Mouse (Mus musculus): ENCODE measurements around the gene Ppef2.

Gene Ppef2

DNA sequence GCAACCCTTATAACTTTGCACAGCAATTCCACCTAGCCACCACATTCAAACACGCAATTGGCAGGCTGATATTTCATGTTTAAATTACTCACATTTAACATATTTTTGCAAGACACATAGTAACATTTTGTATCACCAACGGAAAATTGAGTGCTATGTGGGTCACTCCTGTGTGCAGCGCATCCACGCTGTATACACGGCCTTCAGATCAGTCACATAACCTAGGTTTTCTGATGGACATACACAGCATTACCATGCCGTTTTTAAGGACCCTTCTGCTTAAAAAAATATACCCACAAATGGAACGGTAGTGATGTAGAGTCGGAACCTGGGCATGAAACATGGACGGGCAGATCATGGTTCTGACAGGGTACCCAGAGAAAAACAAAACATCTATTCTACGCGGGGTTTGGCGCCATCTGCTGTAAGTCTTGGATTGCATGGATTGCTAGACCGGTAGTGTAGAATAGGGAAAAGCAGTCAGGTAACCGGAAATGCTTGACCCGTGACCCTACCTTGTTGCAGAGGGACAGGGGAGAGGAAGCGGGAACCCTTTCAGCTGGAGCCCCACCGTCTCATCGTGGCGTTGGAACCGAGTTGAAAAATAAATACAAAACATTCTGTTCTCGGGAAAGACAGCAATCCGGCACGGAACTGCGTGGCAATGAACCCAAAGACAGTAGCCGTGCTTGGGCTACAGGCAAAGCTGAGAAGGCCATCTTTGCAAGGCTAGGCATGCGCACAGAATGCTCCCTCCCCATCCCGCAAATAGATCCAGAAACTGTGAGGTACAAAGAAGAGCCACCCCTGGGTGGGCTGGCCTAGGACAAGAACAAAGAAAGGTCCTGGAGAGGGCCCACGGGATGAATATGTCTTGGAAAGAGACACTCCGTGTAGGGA, 16.5 kb downstream of the Ppef2 start:
- peak; percentile 41; the same call in 1 of the 2 replicates for ATAC-seq (ENCODE audit: insufficient number of reproducible peaks, low FRiP score, low TSS enrichment)

DNA sequence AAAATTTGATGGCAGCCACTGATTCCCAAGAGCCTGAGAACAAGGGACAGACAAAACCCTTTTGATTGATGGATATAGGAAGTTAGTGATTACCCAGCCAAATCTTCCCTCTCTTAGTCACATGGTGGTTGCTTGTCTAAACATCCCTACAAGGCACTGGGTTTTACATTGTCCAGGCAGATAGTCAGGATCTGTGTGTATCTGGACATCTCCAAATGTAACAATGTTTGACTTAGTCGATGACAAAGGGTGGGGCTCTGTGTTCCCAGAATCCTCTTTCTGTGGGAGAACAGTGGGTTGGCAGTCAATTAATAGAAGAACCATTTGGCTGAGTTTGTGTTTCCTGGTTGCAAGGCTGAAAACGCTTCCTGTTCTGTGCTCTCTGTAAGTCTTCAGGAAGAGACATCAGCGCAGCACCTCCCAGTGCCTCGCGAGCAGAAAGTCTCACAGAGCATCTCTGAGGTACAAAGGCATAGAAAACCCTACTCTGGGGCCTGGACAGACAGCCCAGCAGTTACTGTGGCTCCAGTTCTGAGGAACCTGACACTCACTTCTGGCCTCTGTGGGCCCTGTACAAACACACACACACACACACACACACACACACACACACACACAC, 21.0 kb downstream of the Ppef2 start:
- no peak for ATAC-seq (ENCODE audit: insufficient number of reproducible peaks, low FRiP score, low TSS enrichment)

DNA sequence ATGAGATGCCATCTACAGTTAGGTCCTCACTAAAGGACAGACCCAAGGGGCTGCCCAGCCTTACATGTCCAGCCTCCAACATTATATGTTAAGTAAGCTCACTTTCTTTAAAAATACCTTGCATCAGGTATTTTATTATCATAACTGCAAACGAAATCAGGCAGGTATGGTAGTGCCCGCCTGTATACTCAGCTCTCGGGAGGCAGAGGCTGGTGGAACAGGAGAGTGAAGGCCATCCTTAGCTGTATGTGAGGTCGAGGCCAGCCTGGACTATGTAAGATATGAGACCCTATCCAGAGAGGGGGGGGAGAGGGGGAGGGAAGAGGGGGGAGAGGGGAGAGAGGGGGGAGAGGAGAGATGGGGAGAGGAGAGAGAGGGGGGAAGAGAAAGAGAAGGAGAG, 22.7 kb downstream of the Ppef2 start:
- no peak for ATAC-seq (ENCODE audit: insufficient number of reproducible peaks, low FRiP score, low TSS enrichment)

DNA sequence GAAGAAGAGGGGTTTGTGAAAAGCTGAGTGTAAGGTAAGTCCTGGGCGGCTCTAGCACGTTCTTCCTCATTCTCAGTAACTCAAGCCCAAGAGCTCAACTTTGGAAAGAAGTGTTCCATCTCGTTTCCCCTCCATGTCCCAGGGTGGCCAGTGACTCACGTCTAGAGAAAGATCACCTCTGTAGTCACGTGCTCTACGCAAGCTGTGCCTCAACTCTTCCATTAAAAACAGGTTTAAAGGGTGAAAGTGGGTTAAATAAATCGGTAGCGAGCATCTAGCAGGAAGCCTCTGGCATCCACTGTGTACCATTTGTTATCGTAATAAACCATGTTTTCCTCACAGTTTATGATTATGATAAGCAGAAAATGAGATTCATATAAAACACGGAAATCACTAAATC, 24.2 kb downstream of the Ppef2 start:
- no peak for ATAC-seq (ENCODE audit: insufficient number of reproducible peaks, low FRiP score, low TSS enrichment)

DNA sequence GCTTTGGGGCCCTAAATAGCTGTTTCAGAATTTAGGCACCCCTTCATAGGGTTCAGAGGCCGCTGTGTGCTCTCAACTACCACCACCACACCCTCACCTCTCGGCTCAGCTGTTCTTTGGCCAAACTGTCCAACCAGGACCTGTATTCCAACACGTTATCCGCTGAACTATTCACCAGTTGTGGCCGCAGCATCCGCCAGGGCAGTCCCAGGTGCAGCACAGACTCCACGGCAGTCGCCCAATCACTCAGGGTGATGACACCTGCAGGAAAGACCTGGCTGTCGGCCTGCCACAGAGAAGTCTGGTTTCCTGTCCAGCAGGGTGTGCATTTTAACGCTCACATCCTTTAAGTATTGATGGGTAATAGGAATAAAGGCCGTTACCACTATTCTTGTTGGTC, 25.8 kb downstream of the Ppef2 start:
- ATAC-seq (ENCODE audit: insufficient number of reproducible peaks, low FRiP score, low TSS enrichment) = no peak

DNA sequence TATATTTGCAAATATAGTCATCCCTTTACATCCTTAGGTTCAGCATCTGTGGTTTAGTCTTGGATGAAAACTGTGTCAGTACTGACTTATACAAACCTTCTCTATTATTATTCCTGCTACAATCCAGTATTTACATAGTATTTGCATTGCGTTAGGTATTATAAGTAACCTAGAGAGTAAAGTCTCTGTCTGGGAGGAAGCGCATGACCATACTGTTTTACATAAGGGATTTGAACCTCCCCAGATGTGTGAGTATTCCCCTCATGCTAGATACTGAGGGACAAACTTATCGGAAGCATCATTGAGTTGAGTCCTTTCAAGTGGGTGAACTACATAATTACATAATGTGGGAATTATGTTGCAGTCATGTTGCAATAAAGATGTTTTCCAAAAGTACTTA, 26.6 kb downstream of the Ppef2 start:
- no peak for ATAC-seq (ENCODE audit: insufficient number of reproducible peaks, low FRiP score, low TSS enrichment)

DNA sequence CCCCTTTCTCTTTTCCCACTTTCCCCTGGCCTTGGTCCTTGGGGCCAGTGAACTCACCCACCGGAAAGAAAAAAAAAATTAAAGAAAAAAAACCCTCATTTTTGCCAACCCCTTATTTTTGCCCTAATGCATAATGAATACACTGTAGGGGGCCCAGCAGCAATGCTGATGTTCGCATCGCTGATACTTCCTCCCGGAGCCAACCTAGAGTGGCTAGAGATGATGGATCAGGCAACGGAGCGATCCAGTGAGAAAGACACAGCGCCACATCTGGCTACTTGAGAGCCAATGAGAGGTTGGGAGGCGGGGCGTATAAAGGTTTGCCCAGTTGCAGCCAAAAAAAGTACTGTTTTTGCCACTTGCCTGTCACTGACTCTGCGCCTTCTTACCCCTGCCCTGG, 27.3 kb downstream of the Ppef2 start:
- ATAC-seq (ENCODE audit: insufficient number of reproducible peaks, low FRiP score, low TSS enrichment) = no peak

DNA sequence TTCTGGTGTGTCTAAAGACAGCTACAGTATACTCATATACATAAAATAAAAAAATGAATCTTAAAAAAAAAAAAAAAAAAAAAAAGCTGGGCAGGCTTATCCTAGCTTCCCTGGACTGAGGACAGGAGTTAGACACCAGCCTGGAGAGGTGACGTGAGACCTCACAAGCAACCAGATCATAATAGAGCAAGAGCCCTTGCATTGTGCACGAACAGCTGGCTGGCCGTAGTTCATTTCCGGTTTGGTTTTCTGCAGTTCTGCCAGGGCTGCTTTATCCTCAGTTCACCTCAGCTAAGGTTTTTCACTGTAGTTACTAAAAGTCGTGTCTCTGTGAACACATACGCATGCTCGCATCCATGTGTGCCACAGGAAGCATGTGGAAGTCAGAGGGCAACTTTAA, 28.3 kb downstream of the Ppef2 start:
- no peak for ATAC-seq (ENCODE audit: insufficient number of reproducible peaks, low FRiP score, low TSS enrichment)

DNA sequence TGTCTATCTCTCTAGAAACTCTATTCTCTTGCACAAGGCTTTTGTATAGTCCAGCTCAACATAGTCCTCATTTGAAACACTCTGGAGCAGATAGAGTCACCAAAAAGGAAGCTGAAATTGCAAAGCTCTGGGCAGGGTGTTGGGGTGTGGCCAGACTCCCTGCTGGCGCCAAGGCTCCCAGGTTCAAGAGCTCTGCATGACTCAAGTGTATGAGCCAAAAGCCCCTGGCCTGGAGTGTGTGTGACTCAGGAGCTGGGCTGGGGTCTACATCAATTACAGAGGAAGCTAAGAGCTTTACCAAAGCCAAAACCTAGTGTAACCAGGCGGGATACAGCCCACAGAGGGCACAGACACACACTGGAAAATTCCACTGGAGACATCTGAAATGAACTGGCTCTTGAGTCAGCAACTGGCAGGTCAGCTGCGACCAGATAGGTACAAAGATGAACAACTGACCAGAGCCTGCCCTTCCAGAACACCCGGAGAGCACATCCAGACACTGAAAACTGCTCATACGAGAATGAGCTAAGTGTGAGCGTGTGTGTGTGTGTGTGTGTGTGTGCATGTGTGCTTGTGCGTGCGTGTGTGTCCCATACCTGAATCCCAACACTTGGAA, 35.7 kb downstream of the Ppef2 start:
- no peak for ATAC-seq (ENCODE audit: insufficient number of reproducible peaks, low FRiP score, low TSS enrichment)

DNA sequence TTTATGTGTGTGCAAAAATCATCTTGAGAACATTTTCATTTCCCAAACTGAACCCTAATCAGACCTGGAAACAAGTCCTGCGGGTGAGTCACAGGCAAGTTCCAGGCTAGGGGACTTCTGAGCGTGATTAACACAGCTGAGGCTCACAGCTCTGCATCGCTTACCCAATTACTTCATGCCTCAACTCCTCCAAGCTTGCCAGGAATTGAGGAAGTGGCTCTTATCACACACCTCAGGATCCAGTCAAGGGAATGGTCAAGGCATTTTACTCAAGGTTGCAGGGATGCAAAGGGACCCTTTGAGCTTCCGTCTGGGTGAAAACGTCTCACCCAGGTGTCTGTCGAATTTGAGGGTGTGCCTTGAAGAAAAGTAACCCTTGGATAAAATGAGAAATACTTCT, 36.3 kb downstream of the Ppef2 start:
- ATAC-seq (ENCODE audit: insufficient number of reproducible peaks, low FRiP score, low TSS enrichment) = no peak

DNA sequence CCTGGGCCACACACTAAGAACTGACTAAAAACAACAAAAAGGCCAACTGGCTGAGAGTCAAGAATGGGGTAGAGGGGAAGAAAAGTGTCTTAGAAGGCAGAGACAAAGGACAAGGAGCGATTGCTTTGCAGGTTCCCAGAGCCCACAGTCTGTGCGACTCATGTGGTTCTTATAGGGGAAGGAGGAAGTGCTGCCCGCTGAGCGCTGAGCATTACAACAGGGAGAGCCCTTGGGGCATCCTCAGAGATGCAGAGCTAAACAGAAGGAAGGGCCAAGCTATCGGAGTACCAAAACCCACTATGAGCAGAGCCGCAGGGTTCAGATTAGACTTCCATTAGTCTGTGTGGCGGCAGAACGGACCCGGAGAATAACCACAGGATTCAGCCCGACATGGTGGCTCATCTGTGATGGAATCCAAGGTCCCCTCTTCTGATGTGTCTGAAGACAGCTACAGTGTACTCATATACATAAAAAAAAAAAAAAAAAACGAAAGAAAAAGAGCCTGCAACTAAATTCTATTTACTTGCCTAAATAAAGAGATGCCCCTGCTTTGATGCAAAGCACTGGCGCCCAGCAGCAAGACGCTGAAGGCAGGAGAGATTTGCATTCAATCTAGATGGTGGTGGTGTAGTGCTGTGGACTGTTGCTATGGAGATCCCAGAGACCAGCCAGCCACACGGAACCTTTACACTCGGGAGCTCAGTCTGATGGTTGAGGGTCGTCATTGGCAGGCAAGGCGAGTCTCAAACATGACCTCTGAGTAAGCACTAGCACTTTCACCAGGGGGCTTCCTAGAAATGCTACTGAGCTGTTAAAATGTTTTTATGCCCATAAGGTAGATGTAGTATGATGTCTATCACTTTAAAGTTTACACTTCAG, 36.9 kb downstream of the Ppef2 start:
- ATAC-seq (ENCODE audit: insufficient number of reproducible peaks, low FRiP score, low TSS enrichment) = no peak

DNA sequence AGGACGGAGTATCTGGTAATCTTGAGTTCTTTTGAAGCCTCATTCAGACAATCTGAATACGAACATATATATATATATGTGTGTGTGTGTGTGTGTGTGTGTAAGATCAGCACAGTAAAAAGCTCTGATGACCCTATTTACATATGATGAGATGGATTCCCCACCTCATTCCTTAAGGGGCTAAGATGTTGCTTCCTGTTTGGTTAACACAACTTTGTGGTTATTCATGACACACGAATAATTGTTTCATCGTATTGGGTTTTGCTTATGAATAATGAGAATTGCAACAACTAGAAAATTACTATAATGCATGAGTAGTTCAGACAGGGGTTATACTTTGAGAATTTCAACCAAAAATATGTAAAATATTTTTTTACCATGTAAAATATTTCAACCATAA, 40.8 kb downstream of the Ppef2 start, which contains the start of gene U90926:
Gene U90926 (minus strand): TSS at position 101 of the 400 bp plus-strand sequence.
- ATAC-seq (ENCODE audit: insufficient number of reproducible peaks, low FRiP score, low TSS enrichment) = no peak

DNA sequence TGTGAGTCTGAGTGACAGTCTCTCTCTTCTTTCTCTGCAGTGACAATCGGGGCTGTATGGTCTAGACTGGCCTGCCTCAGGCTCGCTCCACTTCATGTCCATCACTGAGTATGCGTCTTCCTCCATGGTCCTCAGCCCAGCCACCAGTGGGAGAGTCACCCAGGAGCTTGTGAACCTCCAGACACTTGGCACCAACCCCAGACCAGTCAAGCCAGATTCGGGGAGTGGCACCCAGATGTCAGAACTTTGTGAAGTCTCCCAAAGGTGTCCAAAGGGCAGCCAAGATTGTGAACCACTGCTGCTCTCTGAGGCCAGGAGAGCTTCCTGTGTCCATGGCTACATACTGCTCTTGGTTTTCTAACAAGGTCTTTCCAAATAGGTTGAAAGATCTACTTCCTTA, 43.8 kb downstream of the Ppef2 start:
- ATAC-seq (ENCODE audit: insufficient number of reproducible peaks, low FRiP score, low TSS enrichment) = no peak

DNA sequence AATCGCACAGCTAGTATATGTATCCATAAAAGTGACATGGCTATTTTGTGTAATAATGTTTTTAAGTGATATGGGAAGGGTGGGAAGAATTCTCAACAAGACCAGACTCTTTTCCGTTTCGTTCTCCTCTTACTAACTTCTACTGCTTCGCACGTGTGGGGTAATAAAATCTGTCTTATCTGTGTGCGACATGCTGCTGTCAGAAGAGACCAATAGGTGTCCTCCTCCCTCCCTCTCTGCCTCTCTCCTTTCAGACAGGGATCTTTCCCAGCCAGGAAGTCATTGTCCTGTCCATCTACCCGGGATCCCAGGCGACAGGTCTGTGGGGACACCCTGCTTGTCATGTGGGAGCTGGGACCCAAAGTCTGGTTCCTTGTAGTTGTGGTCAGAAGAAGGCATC, 45.9 kb downstream of the Ppef2 start:
- ATAC-seq (ENCODE audit: insufficient number of reproducible peaks, low FRiP score, low TSS enrichment) = no peak

DNA sequence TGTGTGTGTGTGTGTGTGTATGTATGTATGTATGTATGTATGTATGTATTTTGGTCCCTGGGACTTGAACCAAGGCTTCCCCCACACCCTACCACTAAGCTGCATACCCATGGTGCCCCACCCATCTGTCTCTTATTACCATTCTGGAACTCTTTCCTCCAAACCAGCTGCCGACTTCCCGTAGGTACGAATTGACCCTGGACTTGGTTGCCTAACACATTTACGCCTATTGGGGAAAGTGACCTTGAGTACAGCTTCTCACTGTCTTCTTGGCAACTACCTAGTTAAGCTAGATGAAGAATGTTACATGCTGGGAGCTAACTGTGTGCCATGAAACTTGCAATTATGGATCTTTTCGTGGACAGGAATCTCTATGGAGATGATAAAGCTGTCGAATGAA, 50.0 kb downstream of the Ppef2 start:
- ATAC-seq (ENCODE audit: insufficient number of reproducible peaks, low FRiP score, low TSS enrichment) = no peak

DNA sequence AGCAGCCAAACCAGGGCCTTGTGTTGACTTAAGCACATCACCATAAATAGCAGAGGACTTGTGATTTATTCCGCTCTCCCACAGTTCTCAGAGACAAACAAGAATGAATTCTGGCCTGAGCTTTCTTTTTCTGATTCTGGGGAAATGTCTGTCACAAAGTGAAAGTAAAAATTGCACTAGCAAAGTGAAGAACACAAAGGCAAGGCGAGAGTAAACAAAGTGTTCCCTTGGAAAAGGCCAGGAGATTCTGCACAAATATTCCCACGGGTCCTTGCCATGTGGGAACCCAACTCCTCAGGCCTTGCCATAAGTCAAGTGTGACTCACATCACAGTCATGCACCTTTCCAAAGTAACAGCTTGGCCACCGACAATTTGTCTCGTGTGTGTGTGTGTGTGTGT, 50.4 kb downstream of the Ppef2 start:
- ATAC-seq (ENCODE audit: insufficient number of reproducible peaks, low FRiP score, low TSS enrichment) = no peak

DNA sequence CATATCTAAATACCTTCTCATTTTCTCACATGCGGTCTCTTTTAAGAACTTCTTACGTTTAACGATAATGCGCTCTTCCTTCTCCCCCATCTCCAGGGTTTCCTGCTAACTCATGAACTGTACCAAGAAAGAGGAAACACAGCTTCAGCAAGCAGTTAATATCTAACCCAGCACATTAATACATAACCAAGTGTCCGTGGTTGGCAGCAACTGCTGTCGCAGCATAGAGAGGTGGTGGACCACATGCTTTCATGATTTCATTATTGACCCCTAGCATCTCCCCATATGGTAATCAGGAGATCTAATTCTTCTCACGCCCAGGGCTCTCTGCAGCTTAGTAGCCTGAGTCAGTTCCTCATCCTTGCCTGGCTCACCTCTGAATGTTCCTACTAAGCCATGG, 50.9 kb downstream of the Ppef2 start:
- no peak for ATAC-seq (ENCODE audit: insufficient number of reproducible peaks, low FRiP score, low TSS enrichment)

DNA sequence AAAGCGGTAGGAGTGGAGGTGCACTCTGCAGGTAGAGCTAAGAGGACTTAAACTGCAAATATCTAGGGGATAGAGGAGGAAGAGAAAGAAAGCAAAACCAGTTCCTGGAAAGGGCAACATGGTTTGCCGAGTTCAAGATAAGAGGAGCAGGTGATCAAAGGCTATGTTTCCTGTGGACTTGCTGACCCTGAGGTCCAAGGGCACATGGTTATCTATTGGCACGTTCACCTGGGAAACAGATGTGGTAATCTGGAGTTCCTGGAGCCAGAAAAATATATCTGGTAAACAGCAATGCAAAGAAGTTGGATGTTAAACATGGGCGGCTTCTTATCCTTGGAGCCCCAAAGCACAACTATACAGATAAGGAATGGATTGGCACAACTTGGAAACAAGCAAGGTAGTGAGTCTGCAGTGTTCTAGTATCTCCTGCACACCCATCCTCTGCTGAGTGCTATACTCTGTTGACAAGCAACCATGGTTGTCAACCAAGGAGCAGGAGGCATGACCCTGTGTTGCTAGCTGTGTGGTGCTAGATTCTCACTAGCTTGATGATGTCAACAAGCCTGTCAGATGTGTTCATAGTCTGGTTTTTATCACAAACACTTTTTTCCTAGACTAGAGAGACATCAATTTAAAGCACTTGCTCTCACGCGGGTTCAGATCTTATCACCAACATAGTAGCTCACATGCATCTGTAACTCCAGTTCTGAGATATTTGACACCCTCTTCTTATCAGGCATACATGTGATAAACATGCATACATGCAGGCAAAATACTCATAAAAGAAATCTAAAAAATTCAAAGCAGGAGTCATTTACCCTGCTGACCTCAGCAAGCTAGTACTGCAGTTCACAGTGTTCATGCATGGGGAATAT, 51.7 kb downstream of the Ppef2 start:
- no peak for ATAC-seq (ENCODE audit: insufficient number of reproducible peaks, low FRiP score, low TSS enrichment)

DNA sequence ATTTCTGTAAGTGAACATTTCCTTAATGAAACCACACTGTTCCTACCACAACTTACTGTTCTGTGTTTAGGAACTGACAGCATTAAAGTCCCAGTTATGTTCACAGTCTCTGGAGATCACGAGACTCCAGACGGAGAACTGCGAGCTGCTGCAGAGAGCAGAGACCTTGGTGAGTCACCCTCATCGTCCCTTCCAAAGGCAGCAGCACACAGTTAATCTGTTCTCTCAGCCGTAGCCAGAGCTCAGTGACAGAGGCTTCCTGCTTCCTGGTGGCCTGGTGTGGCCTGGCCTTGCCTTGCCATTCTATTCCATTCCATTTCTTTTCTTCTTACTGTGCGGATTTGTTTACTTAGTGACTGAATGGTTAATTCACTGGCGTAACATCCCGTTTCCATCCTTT, 57.8 kb downstream of the Ppef2 start:
- ATAC-seq (ENCODE audit: insufficient number of reproducible peaks, low FRiP score, low TSS enrichment) = no peak

All from cerebellum, adult (tissue).